Mouse (Mus musculus) adrenal gland, adult 18-20 months (tissue): ENCODE measurements around the gene Gucy2d. TPM values are rescaled to one million over a fixed set of nuclear protein-coding genes. Genes with fewer than 3 reads are reported as not detected.

ENCODE experiments used
- DNase-seq, 2 experiments: peaks; one replicate each; pipeline ENCODE4 v3.0.0; 2021 to 2022; ENCODE audit warnings: low spot score in 2 of 2
- total RNA-seq, 2 experiments: library from RNA; stranded (reverse); gene quantifications; 1 replicate in 1 of 2; 2 replicates in 1 of 2; pipeline ENCODE4 v1.2.3; 2021

Gucy2d gene
- total RNA-seq, 2 experiments from 2014 or later, result not detected

- peak; percentile 75 to 87 for DNase-seq
Measured at GRCm38 (mm10) chr7:98489623-98490084, 49.4 kb downstream of the Gucy2d start.

- DNase-seq, result no peak
Measured at GRCm38 (mm10) chr7:98490328-98490727, 50.1 kb downstream of the Gucy2d start.

- DNase-seq, result no peak
Measured at GRCm38 (mm10) chr7:98490911-98491310, 50.7 kb downstream of the Gucy2d start.

- no peak for DNase-seq
Measured at GRCm38 (mm10) chr7:98491451-98492200, 51.4 kb downstream of the Gucy2d start.

- DNase-seq, result no peak
Measured at GRCm38 (mm10) chr7:98492331-98492730, 52.1 kb downstream of the Gucy2d start.

- DNase-seq, result no peak
Measured at GRCm38 (mm10) chr7:98493307-98493706, 53.1 kb downstream of the Gucy2d start.

GRCm38 (mm10) chr7:98493901-98494480 lies 53.8 kb downstream of the Gucy2d start:
- no peak for DNase-seq

GRCm38 (mm10) chr7:98495591-98495990 lies 55.4 kb downstream of the Gucy2d start:
- DNase-seq, result no peak

- DNase-seq, result no peak
Measured at GRCm38 (mm10) chr7:98497451-98497850, 57.2 kb downstream of the Gucy2d start.

GRCm38 (mm10) chr7:98498101-98498500 lies 57.9 kb downstream of the Gucy2d start:
- DNase-seq, result no peak

- DNase-seq, result no peak
Measured at GRCm38 (mm10) chr7:98498656-98499560, 58.7 kb downstream of the Gucy2d start.

GRCm38 (mm10) chr7:98499561-98500292 lies 59.5 kb downstream of the Gucy2d start:
- no peak for DNase-seq

GRCm38 (mm10) chr7:98500470-98500869 lies 60.3 kb downstream of the Gucy2d start:
- no peak for DNase-seq

GRCm38 (mm10) chr7:98501078-98501477 lies 60.9 kb downstream of the Gucy2d start:
- no peak for DNase-seq

- DNase-seq, result no peak
Measured at GRCm38 (mm10) chr7:98502921-98503320, 62.7 kb downstream of the Gucy2d start.

- no peak for DNase-seq
Measured at GRCm38 (mm10) chr7:98503951-98504647, 63.9 kb downstream of the Gucy2d start.

GRCm38 (mm10) chr7:98504726-98505314 lies 64.6 kb downstream of the Gucy2d start:
- no peak for DNase-seq

GRCm38 (mm10) chr7:98505664-98506063 lies 65.4 kb downstream of the Gucy2d start:
- DNase-seq, result no peak

- no peak for DNase-seq
Measured at GRCm38 (mm10) chr7:98510961-98511958, 71.0 kb downstream of the Gucy2d start.
